Mouse (Mus musculus) mouse trophoblast stem cell (cell line): ENCODE results near the gene Rps18.
"Not testable (repeated sequence)": the region's sequence is repeated elsewhere in the genome, so short reads cannot be mapped to it uniquely, and the experiment has no call there.

Source experiments
- in situ Hi-C, 2 experiments: fragments of 300-500 bp; cut with MseI, MboI; formaldehyde crosslinking; loops; 2 replicates in 1 of 2; 3 replicates in 1 of 2; pipeline ENCODE4 v1.15.1; 2025

The Rps18 gene

GRCm38 (mm10) chr17:33910346-33911051 lies 45.3 kb downstream of the Rps18 start:
- in situ Hi-C loops: no loop called here

DNA sequence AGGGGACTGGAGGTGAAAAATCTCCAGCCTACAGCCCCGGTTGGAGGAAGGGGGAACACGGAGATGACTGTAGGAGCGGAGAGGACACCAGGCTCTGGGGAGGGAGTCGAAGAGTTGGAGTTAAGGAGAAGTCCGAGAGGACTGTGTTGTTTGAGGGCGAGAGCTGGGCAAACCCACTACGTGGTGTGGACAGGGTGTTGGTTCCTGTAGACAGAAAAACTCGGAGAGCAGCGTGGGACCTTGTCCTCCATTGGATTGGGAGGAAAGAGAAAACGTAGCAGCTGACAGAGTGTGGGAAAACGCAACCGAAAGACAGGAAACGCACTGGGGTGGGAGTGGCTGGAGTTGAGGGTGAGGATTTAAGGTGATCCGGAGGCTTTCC lies 45.9 kb downstream of the Rps18 start:
- in situ Hi-C loops: no loop called here

DNA sequence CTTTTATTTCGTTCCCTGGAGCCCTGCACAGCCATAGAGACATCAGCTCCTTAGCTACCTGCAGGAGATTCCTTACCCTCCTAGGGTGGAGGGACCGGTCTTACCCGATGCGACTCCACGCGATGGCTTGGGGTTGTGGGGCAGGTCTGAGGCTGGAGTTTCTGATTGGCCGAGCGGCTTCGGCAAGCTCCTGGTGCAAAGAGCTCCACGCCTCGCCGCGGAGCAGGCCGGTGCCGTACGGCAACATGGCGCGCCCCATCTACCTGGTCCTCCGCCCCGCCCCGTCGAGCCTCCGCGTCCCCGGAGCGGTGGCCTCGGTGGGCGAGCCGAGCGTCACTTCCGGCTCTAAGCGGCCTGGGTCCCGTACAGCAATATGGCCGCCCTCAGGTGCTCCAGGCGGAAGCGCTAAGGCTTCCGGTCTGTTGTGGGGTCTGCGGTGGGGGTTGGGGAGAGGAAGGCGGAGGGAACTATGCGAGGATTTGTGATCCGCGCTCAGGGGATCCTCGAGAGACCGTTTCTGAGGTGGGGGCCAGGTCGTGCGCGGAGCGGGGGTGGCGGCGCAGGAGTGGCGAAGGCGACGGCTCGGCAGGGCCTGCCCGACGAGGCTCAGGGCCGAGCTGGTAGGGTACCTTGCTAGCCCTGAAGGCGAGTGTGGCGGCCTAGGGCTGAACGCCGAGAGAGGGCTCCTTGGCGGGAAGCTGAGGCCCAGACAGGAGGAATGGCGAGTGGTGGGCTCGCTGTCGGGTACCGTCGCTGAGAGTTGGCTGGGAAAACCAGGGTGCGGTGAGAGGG lies 46.5 kb downstream of the Rps18 start, which contains the start of gene Daxx:
TSS of gene Daxx (plus strand) at position 338 of the 792 bp plus-strand sequence.
- in situ Hi-C loops: no loop called here

DNA sequence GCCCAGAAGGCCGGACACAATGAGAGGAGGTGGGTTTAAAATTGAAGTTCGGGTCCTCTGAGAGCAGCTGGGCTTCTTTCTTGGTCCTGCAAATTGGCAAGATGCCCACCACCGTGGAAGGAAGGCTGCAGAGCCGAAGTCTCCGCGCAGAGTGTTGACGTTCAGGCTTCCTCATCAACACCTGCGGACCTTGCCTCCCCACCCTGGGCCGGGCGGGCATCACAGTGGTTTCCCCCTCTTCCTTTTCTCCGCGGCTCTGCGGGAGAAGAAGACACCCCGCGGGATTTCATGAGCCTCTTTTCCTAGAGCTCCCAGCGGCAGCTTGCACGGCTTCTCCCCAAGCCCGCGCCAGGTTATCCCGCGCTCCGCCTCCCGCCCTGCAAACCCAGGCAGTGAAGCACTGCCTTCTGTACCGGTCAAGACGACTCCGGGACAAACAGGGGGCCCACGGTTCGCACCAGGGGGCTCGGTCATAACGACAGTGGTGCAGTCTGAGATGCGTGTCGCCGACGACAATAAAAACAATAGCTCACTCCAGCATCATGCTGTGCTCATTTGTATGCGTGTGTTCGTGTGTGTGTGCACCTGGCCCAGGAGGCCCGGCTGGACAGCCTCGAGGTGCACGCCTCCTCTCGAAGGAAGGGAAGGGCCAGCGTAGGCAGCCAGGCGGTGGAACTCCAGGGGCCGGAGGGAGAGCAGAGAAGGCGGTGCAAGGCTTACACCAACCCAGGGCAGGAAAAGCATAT lies 47.3 kb downstream of the Rps18 start:
- in situ Hi-C loops: no loop called here

- in situ Hi-C loops: not testable (repeated sequence)
Measured at GRCm38 (mm10) chr17:33904835-33905234, 51.0 kb downstream of the Rps18 start, which contains the start of gene Platr17. Gene Platr17, plus strand, starts transcription at chr17:33905135.

DNA sequence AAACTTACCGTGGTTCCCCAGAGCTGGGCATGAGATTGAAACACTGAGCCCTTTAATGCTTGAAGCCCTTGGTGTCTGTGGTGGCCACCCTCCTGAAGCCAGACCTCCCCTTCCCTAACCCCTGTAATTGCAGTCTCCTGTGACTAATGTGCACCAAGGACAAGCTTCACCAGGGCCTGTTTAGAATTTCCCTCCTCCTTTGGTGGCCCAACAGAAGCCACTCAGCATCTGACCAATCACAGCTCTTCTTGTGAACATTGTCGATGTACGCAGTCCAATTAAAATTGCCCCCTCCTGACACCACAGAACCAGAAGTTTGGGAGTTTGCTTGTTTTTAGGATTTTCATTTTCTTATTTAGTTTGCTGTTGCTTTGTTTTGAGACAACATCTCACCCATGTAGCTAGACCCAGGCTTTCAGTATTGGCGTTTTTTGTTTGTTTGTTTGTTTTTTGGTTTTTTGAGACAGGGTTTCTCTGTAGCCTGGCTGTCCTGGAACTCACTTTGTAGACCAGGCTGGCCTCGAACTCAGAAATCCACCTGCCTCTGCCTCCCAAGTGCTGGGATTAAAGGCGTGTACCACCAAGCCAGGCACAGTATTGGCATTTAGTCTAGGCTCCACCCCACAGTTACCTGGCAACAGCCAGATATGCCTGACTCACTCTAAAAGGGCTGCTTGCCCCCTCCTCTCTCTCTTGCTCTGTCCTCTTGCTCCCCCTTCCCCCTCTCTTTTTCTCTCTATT lies 51.7 kb downstream of the Rps18 start:
- in situ Hi-C loops: not testable (repeated sequence)

GRCm38 (mm10) chr17:33902491-33902890 lies 53.3 kb downstream of the Rps18 start:
- in situ Hi-C loops: no loop called here

- in situ Hi-C loops: no loop called here
Measured at GRCm38 (mm10) chr17:33902079-33902478, 53.7 kb downstream of the Rps18 start.
